Mouse (Mus musculus): ENCODE results near the gene Gm10428. TPM values are rescaled to one million over a fixed set of nuclear protein-coding genes. Genes with fewer than 3 reads are reported as not detected.

Gene Gm10428
- polyA plus RNA-seq, 1 experiment from 2014 or later = not detected

- Histone ChIP-seq H3K9ac (replicated peaks) (no peak overlapping the region), H3K27me3 (ENCODE audit: insufficient read depth, low read length) (peaks cover 9% of the 10 kb centered on the region; the same call in 1 of the 2 replicates), H3K4me2 (ENCODE audit: low read depth, low read length) (no peak overlapping the region), H3K9me3 (ENCODE audit: low read length) (no peaks in the 10 kb centered on the region), H3K36me3 (replicated peaks; ENCODE audit: insufficient read depth, low read length) (no peaks in the 10 kb centered on the region), H3K27ac (ENCODE audit: low read depth) (no peak overlapping the region), H3K4me1 (ENCODE audit: insufficient read depth) (0 out of 2 replicates have a peak, but pooled peaks cover 4% of the 10 kb centered on the region), H3K4me3 (ENCODE audit: low read depth, low read length) (no peak overlapping the region)
- TF ChIP-seq EP300 (IDR thresholded peaks at IDR 0.05; ENCODE audit: low read depth) (no peak), CTCF (IDR thresholded peaks at IDR 0.05; ENCODE audit: low read depth) (no peak)
- ATAC-seq (no peak), DNase-seq (no peak)
- 77% methylated on average over 6 of the region's 6 CpGs for WGBS (ENCODE audit: insufficient replicate concordance)
These were observed 5.0 kb downstream of the Gm10428 start for GRCm38 (mm10) chr11:62757906-62758305.

GRCm38 (mm10) chr11:62758491-62758890 lies 5.6 kb downstream of the Gm10428 start:
- WGBS (ENCODE audit: insufficient replicate concordance) = 87% methylated on average over 11 of the region's 11 CpGs
- DNase-seq = no peak
- Histone ChIP-seq H3K27me3 (ENCODE audit: insufficient read depth, low read length) (peaks cover 9% of the 10 kb centered on the region; the same call in 1 of the 2 replicates), H3K4me2 (ENCODE audit: low read depth, low read length) (no peak overlapping the region), H3K27ac (ENCODE audit: low read depth) (no peak overlapping the region), H3K9ac (replicated peaks) (no peak overlapping the region), H3K4me3 (ENCODE audit: low read depth, low read length) (no peak overlapping the region), H3K36me3 (replicated peaks; ENCODE audit: insufficient read depth, low read length) (no peaks in the 10 kb centered on the region), H3K9me3 (ENCODE audit: low read length) (no peaks in the 10 kb centered on the region), H3K4me1 (ENCODE audit: insufficient read depth) (0 out of 2 replicates have a peak, but pooled peaks cover 4% of the 10 kb centered on the region)
- no peak for TF ChIP-seq EP300 (IDR thresholded peaks at IDR 0.05; ENCODE audit: low read depth)
- no peak for TF ChIP-seq CTCF (IDR thresholded peaks at IDR 0.05; ENCODE audit: low read depth)
- ATAC-seq = no peak

GRCm38 (mm10) chr11:62760755-62761457 lies 8.0 kb downstream of the Gm10428 start:
- Histone ChIP-seq H3K36me3 (replicated peaks; ENCODE audit: insufficient read depth, low read length) (no peaks in the 10 kb centered on the region), H3K27ac (ENCODE audit: low read depth) (no peak overlapping the region), H3K27me3 (ENCODE audit: insufficient read depth, low read length) (peaks cover 9% of the 10 kb centered on the region; the same call in 1 of the 2 replicates), H3K9me3 (ENCODE audit: low read length) (peaks cover 2% of the 10 kb centered on the region; the same call in 1 of the 2 replicates), H3K4me1 (ENCODE audit: insufficient read depth) (0 out of 2 replicates have a peak, but pooled peaks cover 4% of the 10 kb centered on the region), H3K4me2 (ENCODE audit: low read depth, low read length) (no peak overlapping the region), H3K4me3 (ENCODE audit: low read depth, low read length) (no peak overlapping the region), H3K9ac (replicated peaks) (no peak overlapping the region)
- no peak for ATAC-seq
- no peak for DNase-seq
- WGBS (ENCODE audit: insufficient replicate concordance) = 63% methylated on average over 9 of the region's 9 CpGs
- no peak for TF ChIP-seq CTCF (IDR thresholded peaks at IDR 0.05; ENCODE audit: low read depth)
- TF ChIP-seq EP300 (IDR thresholded peaks at IDR 0.05; ENCODE audit: low read depth) = no peak

DNA sequence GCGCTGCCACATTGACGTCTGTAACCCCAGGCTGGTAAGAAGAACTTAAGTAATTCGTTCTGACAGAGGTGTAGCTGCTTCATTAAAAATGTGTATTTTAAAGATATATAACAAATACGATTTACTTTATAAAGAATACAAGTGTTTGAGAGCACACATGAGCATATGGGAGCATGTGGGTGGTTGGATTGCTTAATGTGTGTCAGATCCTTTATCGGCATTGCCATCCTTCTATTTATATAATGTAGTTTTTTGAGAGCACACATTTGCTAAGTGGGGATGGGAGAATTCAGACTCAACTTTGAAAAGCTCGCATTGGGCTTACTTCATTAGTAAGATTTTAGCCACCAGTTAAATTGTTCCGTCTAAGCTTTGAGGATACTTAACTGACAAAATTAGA lies 23.6 kb downstream of the Gm10428 start:
- ATAC-seq (no peak), DNase-seq (no peak)
- Histone ChIP-seq H3K36me3 (replicated peaks; ENCODE audit: insufficient read depth, low read length) (no peaks in the 10 kb centered on the region; the same call in 1 of the 2 replicates), H3K27me3 (ENCODE audit: insufficient read depth, low read length) (no peaks in the 10 kb centered on the region), H3K27ac (ENCODE audit: low read depth) (no peak overlapping the region), H3K4me1 (ENCODE audit: insufficient read depth) (no peaks in the 10 kb centered on the region), H3K9ac (replicated peaks) (no peak overlapping the region), H3K9me3 (ENCODE audit: low read length) (peaks cover 26% of the 10 kb centered on the region), H3K4me2 (ENCODE audit: low read depth, low read length) (no peak overlapping the region), H3K4me3 (ENCODE audit: low read depth, low read length) (no peak overlapping the region)
- 84% methylated on average over 7 of the region's 7 CpGs for WGBS (ENCODE audit: insufficient replicate concordance)
- no peak for TF ChIP-seq EP300 (IDR thresholded peaks at IDR 0.05; ENCODE audit: low read depth)

DNA sequence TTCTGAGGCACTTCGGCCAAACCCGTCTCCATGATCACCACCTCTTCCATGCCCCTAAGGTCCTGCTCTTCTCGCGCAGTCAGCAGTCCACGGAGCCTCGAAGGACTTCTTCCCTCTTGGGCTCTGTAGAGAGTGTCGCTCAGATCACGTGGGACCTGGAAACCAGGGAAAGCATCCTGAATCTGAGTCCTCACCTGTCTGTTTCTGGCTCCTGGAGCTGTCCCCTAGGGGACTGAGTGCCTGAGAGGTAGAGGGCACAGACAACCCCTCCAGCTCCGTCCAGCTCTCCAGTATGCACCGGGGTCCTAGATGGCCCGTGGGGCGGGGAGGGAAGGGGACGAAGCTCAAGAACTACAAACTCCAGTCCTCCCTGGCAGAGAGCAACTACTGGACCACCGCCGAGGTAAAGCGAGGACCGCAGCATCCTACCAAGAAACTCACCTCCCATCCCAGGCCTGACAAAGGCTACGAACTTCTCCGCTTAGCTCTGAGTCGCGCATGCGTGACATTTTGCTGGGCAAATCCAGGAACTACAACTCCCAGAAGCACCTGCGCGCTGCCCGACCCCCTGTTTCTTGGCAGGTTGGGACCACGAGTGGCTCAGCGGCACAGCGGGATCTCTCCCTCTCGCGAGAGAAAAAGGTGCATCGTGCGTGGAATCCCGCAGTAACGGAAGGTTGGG lies 36.2 kb downstream of the Gm10428 start, which contains the start of gene Zfp286:
Gene Zfp286 (minus strand): TSS at position 528 of the 682 bp plus-strand sequence.
- peak; percentile 66 for DNase-seq
- no peak within 1 kb of the TSS for H3K27ac ChIP-seq (ENCODE audit: low read depth)

DNA sequence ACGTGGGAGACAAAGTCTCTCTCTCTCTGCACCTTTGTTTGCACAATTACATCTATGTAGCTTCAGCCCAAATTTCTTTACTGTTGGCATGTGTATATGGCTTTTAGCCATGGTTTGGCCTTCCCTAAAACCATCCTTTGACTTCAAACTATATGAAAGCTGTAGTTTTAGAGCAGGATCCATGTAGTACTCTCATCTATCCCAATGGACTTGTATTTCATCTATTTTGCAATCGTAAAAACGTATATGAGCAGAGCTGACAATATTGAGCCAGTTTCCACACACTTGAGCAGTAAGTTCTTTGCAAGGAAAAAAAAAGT lies 36.7 kb downstream of the Gm10428 start:
- Histone ChIP-seq H3K27me3 (ENCODE audit: insufficient read depth, low read length) (0 out of 2 replicates have a peak, but pooled peaks cover 3% of the 10 kb centered on the region), H3K4me3 (ENCODE audit: low read depth, low read length) (peak overlapping the region; percentile 48), H3K36me3 (replicated peaks; ENCODE audit: insufficient read depth, low read length) (no peaks in the 10 kb centered on the region), H3K4me2 (ENCODE audit: low read depth, low read length) (peak overlapping the region; percentile 86), H3K4me1 (ENCODE audit: insufficient read depth) (peaks cover 10% of the 10 kb centered on the region), H3K9me3 (ENCODE audit: low read length) (no peaks in the 10 kb centered on the region), H3K27ac (ENCODE audit: low read depth) (no peak overlapping the region), H3K9ac (replicated peaks) (peak overlapping the region; percentile 7; the same call in 1 of the 2 replicates)
- TF ChIP-seq EP300 (IDR thresholded peaks at IDR 0.05; ENCODE audit: low read depth) = no peak
- no peak for DNase-seq
- ATAC-seq = no peak
- 55% methylated on average over 3 of the region's 3 CpGs for WGBS (ENCODE audit: insufficient replicate concordance)

More for the DNA sequence above, 36.2 kb downstream of the Gm10428 start, which contains the start of gene Zfp286:
- WGBS (ENCODE audit: insufficient replicate concordance) = 6% methylated on average over 34 of the region's 34 CpGs
- Histone ChIP-seq H3K4me3 (ENCODE audit: low read depth, low read length) (peak within 1 kb of the TSS; percentile 48), H3K4me2 (ENCODE audit: low read depth, low read length) (peak within 1 kb of the TSS; percentile 86), H3K9me3 (ENCODE audit: low read length) (no peaks in the 10 kb centered on the region), H3K9ac (replicated peaks) (peak within 1 kb of the TSS; percentile 51; the same call in 1 of the 2 replicates), H3K27me3 (ENCODE audit: insufficient read depth, low read length) (0 out of 2 replicates have a peak, but pooled peaks cover 3% of the 10 kb centered on the region), H3K4me1 (ENCODE audit: insufficient read depth) (peaks cover 10% of the 10 kb centered on the region), H3K36me3 (replicated peaks; ENCODE audit: insufficient read depth, low read length) (no peaks in the 10 kb centered on the region)
- ATAC-seq = peak; percentile 72
- no peak for TF ChIP-seq EP300 (IDR thresholded peaks at IDR 0.05; ENCODE audit: low read depth)
- TF ChIP-seq CTCF (IDR thresholded peaks at IDR 0.05; ENCODE audit: low read depth) = no peak

Other genes with a start within 250 kb of the Gm10428 start
- 9.8 and 14.0 TPM in 2 replicates for gene Cenpv, start 213.8 kb upstream of the Gm10428 start, polyA plus RNA-seq (2015; fragmentation: Nextera tagmentation; extraction: Ambion mirVana)
- 1,161 and 1,214 TPM in 2 replicates for gene Ubb, start 201.9 kb upstream of the Gm10428 start, polyA plus RNA-seq (2015; fragmentation: Nextera tagmentation; extraction: Ambion mirVana)
- 4.7 and 5.4 TPM in 2 replicates for gene Trpv2, start 178.6 kb upstream of the Gm10428 start, polyA plus RNA-seq (2015; fragmentation: Nextera tagmentation; extraction: Ambion mirVana)
- gene Lrrc75a, start 104.6 kb upstream of the Gm10428 start, polyA plus RNA-seq (2015; fragmentation: Nextera tagmentation; extraction: Ambion mirVana) = 1.1 and 1.3 TPM in 2 replicates
- 7.8 and 9.6 TPM in 2 replicates for gene Mmgt2, start 104.4 kb upstream of the Gm10428 start, polyA plus RNA-seq (2015; fragmentation: Nextera tagmentation; extraction: Ambion mirVana)
- gene Zfp287, start 21.2 kb upstream of the Gm10428 start, polyA plus RNA-seq (2015; fragmentation: Nextera tagmentation; extraction: Ambion mirVana) = 0.27 and 0.35 TPM in 2 replicates
- gene Zfp286, start 36.4 kb downstream of the Gm10428 start, polyA plus RNA-seq (2015; fragmentation: Nextera tagmentation; extraction: Ambion mirVana) = 0.39 and 0.69 TPM in 2 replicates
- 0.85 and 0.91 TPM in 2 replicates for gene Trim16, start 67.1 kb downstream of the Gm10428 start, polyA plus RNA-seq (2015; fragmentation: Nextera tagmentation; extraction: Ambion mirVana)
- 0.13 and 0.20 TPM in 2 replicates for gene Fbxw10, start 94.0 kb downstream of the Gm10428 start, polyA plus RNA-seq (2015; fragmentation: Nextera tagmentation; extraction: Ambion mirVana)
- 29.1 and 29.4 TPM in 2 replicates for gene Tvp23b, start 126.4 kb downstream of the Gm10428 start, polyA plus RNA-seq (2015; fragmentation: Nextera tagmentation; extraction: Ambion mirVana)
- gene Cdrt4, start 198.1 kb downstream of the Gm10428 start, polyA plus RNA-seq (2015; fragmentation: Nextera tagmentation; extraction: Ambion mirVana) = not detected in 2 replicates

Measured in liver, postnatal 0 days (tissue).